Mouse (Mus musculus) thymus, postnatal 4 days (tissue): ENCODE measurements around the gene Spem2.

Experiments used
- DNase-seq: peaks from one replicate; pipeline ENCODE4 v3.0.0; 2021

The Spem2 gene

GRCm38 (mm10) chr11:69835326-69835965 lies 17.2 kb upstream of the Spem2 start:
- no peak for DNase-seq

- peak; percentile 77 for DNase-seq
These were observed 15.8 kb upstream of the Spem2 start for GRCm38 (mm10) chr11:69834001-69834549.

GRCm38 (mm10) chr11:69833554-69833953 lies 15.3 kb upstream of the Spem2 start:
- no peak for DNase-seq

- no peak for DNase-seq
These were observed 10.6 kb upstream of the Spem2 start for GRCm38 (mm10) chr11:69828832-69829231.

GRCm38 (mm10) chr11:69823456-69823855 lies 5.2 kb upstream of the Spem2 start:
- no peak for DNase-seq

GRCm38 (mm10) chr11:69822080-69822479 lies 3.8 kb upstream of the Spem2 start, which contains the start of gene Spem1:
Spem1 (minus strand) TSS chr11:69822180.
- no peak for DNase-seq

GRCm38 (mm10) chr11:69818871-69819270 lies 606 bp upstream of the Spem2 start:
- DNase-seq, result no peak

GRCm38 (mm10) chr11:69816520-69816919 lies 1.7 kb downstream of the Spem2 start:
- no peak for DNase-seq

GRCm38 (mm10) chr11:69815155-69815554 lies 3.1 kb downstream of the Spem2 start, which contains the start of gene Gm39566:
Gm39566 (minus strand) TSS chr11:69815298.
- peak; percentile 56 for DNase-seq

- DNase-seq, result no peak
These were observed 8.0 kb downstream of the Spem2 start for GRCm38 (mm10) chr11:69810280-69810679.

GRCm38 (mm10) chr11:69807641-69808040 lies 10.6 kb downstream of the Spem2 start:
- DNase-seq, result no peak

- DNase-seq, result no peak
These were observed 11.9 kb downstream of the Spem2 start for GRCm38 (mm10) chr11:69806378-69806777.

GRCm38 (mm10) chr11:69804972-69805909 lies 13.0 kb downstream of the Spem2 start, which contains the start of gene Tmem102:
Tmem102 (minus strand) TSS chr11:69805624.
- peak; percentile 58 for DNase-seq

- no peak for DNase-seq
These were observed 13.7 kb downstream of the Spem2 start for GRCm38 (mm10) chr11:69804652-69804940.

GRCm38 (mm10) chr11:69803786-69804651 lies 14.2 kb downstream of the Spem2 start:
- DNase-seq, result peak; percentile 88

- DNase-seq, result no peak
These were observed 14.9 kb downstream of the Spem2 start for GRCm38 (mm10) chr11:69803328-69803727.

- DNase-seq, result peak; percentile 88
These were observed 15.6 kb downstream of the Spem2 start for GRCm38 (mm10) chr11:69802648-69803105.

- peak; percentile 37 for DNase-seq
These were observed 16.8 kb downstream of the Spem2 start, which contains the start of gene Fgf11 for GRCm38 (mm10) chr11:69801379-69801977. Fgf11 (minus strand) TSS chr11:69801857.

GRCm38 (mm10) chr11:69800392-69801197 lies 17.7 kb downstream of the Spem2 start:
- peak; percentile 37 for DNase-seq

GRCm38 (mm10) chr11:69800138-69800391 lies 18.2 kb downstream of the Spem2 start:
- DNase-seq, result peak; percentile 36

- DNase-seq, result peak; percentile 29
These were observed 18.7 kb downstream of the Spem2 start for GRCm38 (mm10) chr11:69799394-69800137.
